Mouse (Mus musculus) mesoderm, embryonic 11.5 days (tissue): ENCODE data around the gene Spats2l.

Experiments used
- DNase-seq: peaks from one replicate; pipeline ENCODE4 v3.0.0-alpha.2; 2012; ENCODE audit warnings: low read depth, low spot score

Gene Spats2l

GRCm38 (mm10) chr1:57824966-57825759, 51.2 kb downstream of the Spats2l start:
- no peak for DNase-seq

- DNase-seq: no peak
Measured at GRCm38 (mm10) chr1:57826245-57826644, 52.3 kb downstream of the Spats2l start.

- no peak for DNase-seq
Measured at GRCm38 (mm10) chr1:57833145-57833544, 59.2 kb downstream of the Spats2l start.

GRCm38 (mm10) chr1:57835128-57835527, 61.2 kb downstream of the Spats2l start:
- peak; percentile 39 for DNase-seq

- no peak for DNase-seq
Measured at GRCm38 (mm10) chr1:57836686-57837317, 62.8 kb downstream of the Spats2l start.

- DNase-seq: no peak
Measured at GRCm38 (mm10) chr1:57839863-57840262, 65.9 kb downstream of the Spats2l start.

GRCm38 (mm10) chr1:57845054-57845722, 71.2 kb downstream of the Spats2l start:
- DNase-seq: no peak

GRCm38 (mm10) chr1:57846856-57847698, 73.1 kb downstream of the Spats2l start:
- peak; percentile 30 for DNase-seq

- DNase-seq: no peak
Measured at GRCm38 (mm10) chr1:57849087-57849486, 75.1 kb downstream of the Spats2l start.

GRCm38 (mm10) chr1:57849916-57850315, 76.0 kb downstream of the Spats2l start:
- DNase-seq: peak; percentile 34

GRCm38 (mm10) chr1:57851871-57852270, 77.9 kb downstream of the Spats2l start:
- DNase-seq: no peak

GRCm38 (mm10) chr1:57852562-57853271, 78.8 kb downstream of the Spats2l start:
- no peak for DNase-seq

- no peak for DNase-seq
Measured at GRCm38 (mm10) chr1:57857799-57858198, 83.8 kb downstream of the Spats2l start.

- DNase-seq: peak; percentile 65
Measured at GRCm38 (mm10) chr1:57862024-57862423, 88.1 kb downstream of the Spats2l start.

- DNase-seq: no peak
Measured at GRCm38 (mm10) chr1:57868651-57869050, 94.7 kb downstream of the Spats2l start.

- DNase-seq: no peak
Measured at GRCm38 (mm10) chr1:57872006-57872405, 98.0 kb downstream of the Spats2l start.

- DNase-seq: no peak
Measured at GRCm38 (mm10) chr1:57873996-57874395, 100.0 kb downstream of the Spats2l start.

GRCm38 (mm10) chr1:57875109-57875508, 101.1 kb downstream of the Spats2l start:
- no peak for DNase-seq

GRCm38 (mm10) chr1:57875512-57875911, 101.5 kb downstream of the Spats2l start:
- DNase-seq: no peak

GRCm38 (mm10) chr1:57878957-57879356, 105.0 kb downstream of the Spats2l start:
- no peak for DNase-seq

- DNase-seq: no peak
Measured at GRCm38 (mm10) chr1:57884867-57885266, 110.9 kb downstream of the Spats2l start.
